Mouse (Mus musculus): ENCODE measurements around the gene Pomp.

- TF ChIP-seq CTCF (IDR thresholded peaks at IDR 0.05) (no peak), EP300 (IDR thresholded peaks at IDR 0.05) (no peak)
Measured at GRCm38 (mm10) chr5:147907851-147908250, 47.6 kb downstream of the Pomp start.
